Mouse (Mus musculus) left cerebral cortex, postnatal 25 days (tissue): Measurements from ENCODE around the gene Cd160. TPM values are rescaled to one million over a fixed set of nuclear protein-coding genes. Genes with fewer than 3 reads are reported as not detected.

Source experiments
- DNase-seq, 2 experiments: peaks; one replicate each; pipeline ENCODE4 v3.0.0; 2022; ENCODE audit warnings: low spot score in 2 of 2, mixed read lengths in 1 of 2
- intact Hi-C: fragments of 180-260 bp; cut with DNase I; formaldehyde crosslinking; loops from one replicate; pipeline ENCODE4 v1.15.1; 2025
- total RNA-seq, 2 experiments: library from RNA; stranded (reverse); gene quantifications; 2 replicates each; pipeline ENCODE4 v1.2.3; 2021

The Cd160 gene
- total RNA-seq, 2 experiments from 2014 or later, result not detected

GRCm38 (mm10) chr3:96834587-96835348 lies 5.6 kb upstream of the Cd160 start:
- intact Hi-C loops, result no loop called here
- DNase-seq, result no peak

GRCm38 (mm10) chr3:96832930-96833329 lies 3.8 kb upstream of the Cd160 start:
- DNase-seq, result no peak
- intact Hi-C loops, result no loop called here

GRCm38 (mm10) chr3:96829856-96830255 lies 705 bp upstream of the Cd160 start:
- intact Hi-C loops, result no loop called here
- DNase-seq, result no peak

GRCm38 (mm10) chr3:96828308-96828864 lies 765 bp downstream of the Cd160 start:
- no peak for DNase-seq
- intact Hi-C loops, result no loop called here

GRCm38 (mm10) chr3:96825261-96825660 lies 3.9 kb downstream of the Cd160 start:
- intact Hi-C loops, result no loop called here
- DNase-seq, result no peak

GRCm38 (mm10) chr3:96824614-96825013 lies 4.5 kb downstream of the Cd160 start:
- intact Hi-C loops, result no loop called here
- no peak for DNase-seq

GRCm38 (mm10) chr3:96823701-96824100 lies 5.5 kb downstream of the Cd160 start:
- no peak for DNase-seq
- intact Hi-C loops, result no loop called here

GRCm38 (mm10) chr3:96821581-96821980 lies 7.6 kb downstream of the Cd160 start:
- DNase-seq, result no peak
- intact Hi-C loops, result no loop called here

GRCm38 (mm10) chr3:96820116-96820915 lies 8.8 kb downstream of the Cd160 start:
- intact Hi-C loops, result no loop called here
- no peak for DNase-seq

- intact Hi-C loops, result loop anchor here (10.0 kb wide), 1 partner anchor 90 kb away; the partner anchor contains the start of genes Gja5 and Gpr89
- DNase-seq, result no peak
Measured at GRCm38 (mm10) chr3:96814342-96814741, 14.8 kb downstream of the Cd160 start.

- intact Hi-C loops, result loop anchor here (10.0 kb wide), 1 partner anchor 91 kb away; the partner anchor contains the start of genes Gja5 and Gpr89
Measured at GRCm38 (mm10) chr3:96813591-96814244, 15.4 kb downstream of the Cd160 start.

GRCm38 (mm10) chr3:96813106-96813505 lies 16.0 kb downstream of the Cd160 start:
- intact Hi-C loops, result loop anchor here (10.0 kb wide), 1 partner anchor 92 kb away; the partner anchor contains the start of genes Gja5 and Gpr89
- peak in 1 of 2 experiments; percentile 46 for DNase-seq

More at GRCm38 (mm10) chr3:96813591-96814244, 15.4 kb downstream of the Cd160 start:
- no peak for DNase-seq

GRCm38 (mm10) chr3:96812395-96813091 lies 16.6 kb downstream of the Cd160 start:
- peak; percentile 76 to 80 for DNase-seq
- intact Hi-C loops, result loop anchor here (10.0 kb wide), 1 partner anchor 92 kb away; the partner anchor contains the start of genes Gja5 and Gpr89

- intact Hi-C loops, result loop anchor here (10.0 kb wide), 1 partner anchor 94 kb away; the partner anchor contains the start of genes Gja5 and Gpr89
- DNase-seq, result no peak
Measured at GRCm38 (mm10) chr3:96811232-96811631, 17.9 kb downstream of the Cd160 start.

- no peak for DNase-seq
- intact Hi-C loops, result no loop called here
Measured at GRCm38 (mm10) chr3:96808651-96809050, 20.5 kb downstream of the Cd160 start.

- DNase-seq, result no peak
Measured at GRCm38 (mm10) chr3:96808136-96808535, 21.0 kb downstream of the Cd160 start.

GRCm38 (mm10) chr3:96802214-96802613 lies 26.9 kb downstream of the Cd160 start:
- intact Hi-C loops, result no loop called here
- DNase-seq, result no peak

More at GRCm38 (mm10) chr3:96808136-96808535, 21.0 kb downstream of the Cd160 start:
- intact Hi-C loops, result no loop called here

- intact Hi-C loops, result no loop called here
- no peak for DNase-seq
Measured at GRCm38 (mm10) chr3:96800254-96800653, 28.9 kb downstream of the Cd160 start.

GRCm38 (mm10) chr3:96788506-96788905 lies 40.6 kb downstream of the Cd160 start:
- intact Hi-C loops, result no loop called here
- DNase-seq, result no peak
